Mouse (Mus musculus) MEL (cell line): ENCODE measurements at regions not wholly inside any gene's neighbourhood (a gene's known extent, or its start where the extent isn't known, plus 50 kb on each side); places are given as distances from the start of the nearest gene placed in this dataset.

Source experiments
- CTCF ChIP-seq, 3 experiments: IDR thresholded peaks in 2 of 3; conservative IDR thresholded peaks in 1 of 3; 2 replicates each; pipeline ENCODE4 v1.5.1; 2011 to 2012; ENCODE audit warnings: low read length in 3 of 3, low read depth in 2 of 3, mild to moderate bottlenecking in 2 of 3, improper control_type of control experiment in 1 of 3, inconsistent platforms in 1 of 3, mixed read lengths in 1 of 3, moderate library complexity in 1 of 3; ENCODE audit not compliant: control insufficient read depth in 1 of 3, insufficient read depth in 1 of 3, poor library complexity in 1 of 3, severe bottlenecking in 1 of 3
- EP300 ChIP-seq, 2 experiments: IDR thresholded peaks; 2 replicates each; pipeline ENCODE4 v1.6.1; 2011; ENCODE audit warnings: improper control_type of control experiment in 2 of 2, low read length in 2 of 2, low read depth in 1 of 2, mild to moderate bottlenecking in 1 of 2
- GATA1 ChIP-seq: IDR thresholded peaks from 2 replicates; pipeline ENCODE4 v1.6.1; 2011; ENCODE audit warnings: low read depth, low read length, improper control_type of control experiment
- HCFC1 ChIP-seq: IDR thresholded peaks from 2 replicates; pipeline ENCODE4 v1.6.1; 2012; ENCODE audit warnings: low read depth, mild to moderate bottlenecking, inconsistent platforms, low read length, improper control_type of control experiment, moderate library complexity
- KAT2A ChIP-seq: conservative IDR thresholded peaks from 2 replicates; pipeline ENCODE4 v1.6.1; 2012; ENCODE audit warnings: low read depth, low read length, improper control_type of control experiment, inconsistent platforms
- MEF2A ChIP-seq: IDR thresholded peaks from 2 replicates; pipeline ENCODE4 v1.6.1; 2014; ENCODE audit warnings: low read depth, mild to moderate bottlenecking, inconsistent platforms, low read length, improper control_type of control experiment; ENCODE audit not compliant: poor library complexity, insufficient replicate concordance, severe bottlenecking; ENCODE audit errors: extremely low read depth
- POLR2A ChIP-seq, 2 experiments: IDR thresholded peaks; 2 replicates each; pipeline ENCODE4 v1.6.1; 2011 to 2012; ENCODE audit warnings: low read length in 2 of 2, mild to moderate bottlenecking in 2 of 2, control low read depth in 1 of 2, improper control_type of control experiment in 1 of 2, low read depth in 1 of 2, moderate library complexity in 1 of 2; ENCODE audit not compliant: control insufficient read depth in 1 of 2, insufficient read depth in 1 of 2, poor library complexity in 1 of 2
- SIN3A ChIP-seq: IDR thresholded peaks from 2 replicates; pipeline ENCODE4 v1.6.1; 2012; ENCODE audit warnings: low read length, improper control_type of control experiment, inconsistent platforms
- USF1 ChIP-seq: IDR thresholded peaks from 2 replicates; pipeline ENCODE4 v1.6.1; 2014; ENCODE audit warnings: low read depth, mild to moderate bottlenecking, inconsistent platforms, low read length, improper control_type of control experiment, moderate library complexity

GRCm38 (mm10) chr17:64895886-64896285, 60.0 kb upstream of the 4930583I09Rik start:
- no peak for TF ChIP-seq CTCF (IDR thresholded peaks at IDR 0.05 in 2 of 3, conservative IDR thresholded peaks at IDR 0.05 in 1 of 3; ENCODE audit: control insufficient read depth in 1 of 3, insufficient read depth in 1 of 3, low read depth in 2 of 3, low read length in 3 of 3, poor library complexity in 1 of 3, severe bottlenecking in 1 of 3)
- no peak for TF ChIP-seq KAT2A
- TF ChIP-seq POLR2A (IDR thresholded peaks at IDR 0.05; ENCODE audit: control insufficient read depth in 1 of 2, insufficient read depth in 1 of 2, low read depth in 1 of 2, low read length in 2 of 2, poor library complexity in 1 of 2) = no peak
- TF ChIP-seq EP300 (IDR thresholded peaks at IDR 0.05; ENCODE audit: low read depth in 1 of 2, low read length in 2 of 2) = no peak
- TF ChIP-seq HCFC1 = no peak
- no peak for TF ChIP-seq SIN3A
- no peak for TF ChIP-seq USF1
- TF ChIP-seq GATA1 = no peak
- no peak for TF ChIP-seq MEF2A
